Comparison of ENCODE assay signal across 20 mouse cellular contexts in the genomic region with DNA sequence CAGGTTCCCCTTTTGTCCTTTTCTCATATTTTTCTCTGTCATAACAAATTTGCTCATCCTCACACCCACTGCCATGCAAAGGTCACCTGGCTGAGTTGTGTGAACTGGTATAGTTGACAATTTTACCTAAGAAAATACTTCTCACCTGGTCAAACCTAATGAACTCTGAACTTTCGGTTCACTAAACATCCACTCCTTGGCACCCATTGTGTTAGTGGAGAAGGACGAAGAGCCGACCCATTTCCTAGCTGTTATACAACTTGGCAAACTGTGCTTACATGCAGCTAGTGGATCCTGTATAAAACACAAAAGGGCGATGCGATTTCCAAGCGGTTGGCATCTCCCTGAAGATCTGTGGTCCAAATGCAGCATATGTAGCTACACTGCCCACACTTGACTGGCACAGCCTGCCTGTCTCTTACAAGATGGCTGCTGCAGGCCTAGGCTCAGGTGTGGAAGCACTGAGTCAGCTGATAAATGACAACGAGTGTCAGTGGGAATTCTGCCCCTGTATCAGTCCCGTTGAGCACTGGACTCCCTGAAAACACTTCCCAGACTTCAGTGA. TPM values are rescaled to one million over a fixed set of nuclear protein-coding genes. Genes with fewer than 3 reads are reported as not detected.
DNase-seq lines count a peak whose midpoint lies in the region; TF ChIP-seq lines count a peak whose summit lies in the region.
"Had no signal": no experiment of that assay in that cellular context is flagged by ENCODE, and none has a peak within 500 bp of the region (broad histone marks: within the 10 kb centered on the region; RNA-seq: fewer than 3 reads in every experiment).

No protein-coding gene starts in this region.

- peaks cover 4% of the 10 kb centered on the region for H3K36me3 ChIP-seq in kidney, adult 2 months (ENCODE audit: control insufficient read depth, insufficient read depth, low read length)
- H3K36me3 ChIP-seq: embryonic facial prominence, embryonic 10.5 days; hindbrain, embryonic 12.5 days had no signal

- 67% methylated on average over 8 of the region's 8 CpGs for WGBS in kidney, adult 2 months

- no peak for TF ChIP-seq CTCF in kidney, adult 2 months (conservative IDR thresholded peaks at IDR 0.05; ENCODE audit: insufficient read depth, insufficient read length, low read depth, low read length)

- H3K4me3 ChIP-seq in kidney, adult 2 months (ENCODE audit: insufficient read depth, low read depth, low read length): no peak overlapping the region
- H3K4me3 ChIP-seq: embryonic facial prominence, embryonic 10.5 days; forebrain, embryonic 13.5 days; heart, embryonic 10.5 days; hindbrain, embryonic 12.5 days had no signal

- TF ChIP-seq POLR2A in kidney, adult 2 months (IDR thresholded peaks at IDR 0.05; ENCODE audit: low read depth, low read length): no peak

- H3K27ac ChIP-seq in kidney, adult 2 months (ENCODE audit: insufficient read depth, low read depth, low read length): peak overlapping the region; percentile 13; the same call in 1 of the 2 replicates
- H3K27ac ChIP-seq: embryonic facial prominence, embryonic 10.5 days; forebrain, embryonic 13.5 days; heart, embryonic 10.5 days; hindbrain, embryonic 12.5 days had no signal

- H3K27me3 ChIP-seq in kidney, adult 2 months (replicated peaks; ENCODE audit: control insufficient read depth, insufficient read depth, low read length): no peaks in the 10 kb centered on the region
- H3K27me3 ChIP-seq: forebrain, embryonic 13.5 days; hindbrain, embryonic 12.5 days had no signal

- DNase-seq in kidney, adult 2 months: peak; percentile 81
- no peak for DNase-seq in kidney, postnatal 10 days
- DNase-seq in layer of hippocampus, adult 9-11 months: peak; percentile 30
- DNase-seq in layer of hippocampus, adult 8-10 months (ENCODE audit: low spot score in 2 of 2): no peak
- DNase-seq in brain, adult 2 months (ENCODE audit: low read depth, low spot score): peak; percentile 60
- peak; percentile 5 for DNase-seq in naive thymus-derived CD4-positive, alpha-beta T cell, adult 2 months (ENCODE audit: low read depth)
- DNase-seq: adrenal gland, adult 2 months; adrenal gland, postnatal 25 days; cerebellum, adult 2 months; cerebellum, postnatal 10 days; forebrain, postnatal 0 days; gastrocnemius, postnatal 10 days; heart, adult 18-20 months; heart, postnatal 10 days; heart, postnatal 4 days had no signal

- H3K4me1 ChIP-seq in kidney, adult 2 months (ENCODE audit: control insufficient read depth, insufficient read depth, low read length): peaks cover 2% of the 10 kb centered on the region; the same call in 1 of the 2 replicates
- H3K4me1 ChIP-seq: embryonic facial prominence, embryonic 10.5 days; forebrain, embryonic 13.5 days; hindbrain, embryonic 12.5 days had no signal

RNA-seq across cellular contexts. Expression of gene Rd3, which starts 19.5 kb away (rescaled TPM):
- 0.41 and 0.88 TPM in 2 replicates for polyA plus RNA-seq in kidney, adult 2 months (2012; rRNA removed)
- total RNA-seq in layer of hippocampus, adult 8-10 months (2022): under 1 TPM in 3 of 4 experiments, not detected in 1; 0.11 to 0.45 (median 0.19) TPM
- total RNA-seq: gastrocnemius, postnatal 4 days had no signal

Comparison
In these comparisons a context has a peak if more than half of its experiments do, and no peak if none do; other contexts are left out.
1. DNase-seq: peak in kidney, adult 2 months (single experiment), layer of hippocampus, adult 9-11 months (single experiment), brain, adult 2 months (single experiment) and naive thymus-derived CD4-positive, alpha-beta T cell, adult 2 months (single experiment); none in kidney, postnatal 10 days (single experiment) and layer of hippocampus, adult 8-10 months (0 of 2).